Mouse (Mus musculus): Measurements from ENCODE around the gene Mfsd2b. TPM values are rescaled to one million over a fixed set of nuclear protein-coding genes. Genes with fewer than 3 reads are reported as not detected.

Mfsd2b gene
- total RNA-seq, 4 experiments from 2014 or later = 0.66 to 0.89 (median 0.77) TPM

DNA sequence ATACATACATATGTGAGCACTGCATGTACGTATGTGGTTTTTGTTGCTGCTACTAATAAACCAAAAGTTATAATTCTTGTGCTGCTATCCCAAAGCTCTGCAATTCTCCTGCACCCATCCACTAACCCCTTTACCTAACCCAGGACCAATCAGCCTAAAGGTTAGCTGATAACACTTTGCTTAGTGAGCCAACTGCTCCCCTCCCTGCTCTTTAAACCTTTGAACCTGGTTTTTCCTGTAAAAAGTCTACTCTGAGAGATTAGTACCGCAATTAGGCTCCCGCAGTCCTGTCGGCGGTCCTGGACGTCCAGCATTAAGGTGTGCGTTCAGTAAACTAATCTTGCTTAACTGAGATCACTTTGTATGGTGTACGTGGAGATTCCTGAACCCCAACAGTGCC is 1.5 kb upstream of the Mfsd2b start:
- DNase-seq (ENCODE audit: low spot score in 2 of 2) = no peak

DNA sequence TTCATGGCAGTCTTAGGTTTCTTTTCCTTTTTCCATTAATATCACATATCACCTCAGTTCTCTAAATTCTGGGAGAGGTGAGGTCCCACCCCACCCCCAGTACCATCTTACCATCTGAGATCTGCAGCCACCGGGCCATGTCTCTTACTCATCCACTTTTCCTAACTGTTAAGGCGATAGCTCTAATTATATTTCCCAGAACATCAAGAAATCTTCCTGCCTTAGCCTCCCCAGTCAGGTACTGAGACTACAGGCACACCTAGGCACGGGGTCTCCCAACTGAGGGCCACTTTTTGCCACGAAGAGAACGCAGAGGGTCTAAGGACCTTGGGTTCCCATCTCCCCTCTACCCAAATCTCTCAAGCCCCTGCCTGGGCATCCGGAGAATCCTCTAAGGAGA is 628 bp downstream of the Mfsd2b start:
- DNase-seq (ENCODE audit: low spot score in 2 of 2) = no peak

DNA sequence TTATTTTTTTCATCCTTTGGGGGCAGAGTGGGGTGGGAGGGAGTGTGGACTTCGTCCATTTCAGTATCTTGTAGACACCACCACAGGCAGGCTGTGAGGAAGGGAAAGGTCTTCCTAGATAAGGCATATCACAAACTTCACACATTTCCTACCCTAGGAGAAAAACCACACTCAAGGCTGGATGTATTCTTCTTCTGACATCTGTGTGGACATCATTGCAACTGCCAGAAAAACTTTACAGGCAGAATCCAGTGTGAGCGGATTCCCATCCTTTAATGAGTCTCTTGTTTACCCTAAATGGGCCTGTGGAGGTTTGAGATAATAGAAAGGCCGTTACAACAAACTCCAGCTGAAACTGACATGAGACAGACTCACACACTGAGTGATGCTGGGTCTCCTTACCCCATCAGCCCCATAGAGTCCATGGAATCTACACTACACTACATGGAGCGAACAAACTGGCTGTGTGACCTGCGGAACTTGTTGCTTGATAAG is 1.1 kb downstream of the Mfsd2b start:
- DNase-seq (ENCODE audit: low spot score in 2 of 2) = no peak

DNA sequence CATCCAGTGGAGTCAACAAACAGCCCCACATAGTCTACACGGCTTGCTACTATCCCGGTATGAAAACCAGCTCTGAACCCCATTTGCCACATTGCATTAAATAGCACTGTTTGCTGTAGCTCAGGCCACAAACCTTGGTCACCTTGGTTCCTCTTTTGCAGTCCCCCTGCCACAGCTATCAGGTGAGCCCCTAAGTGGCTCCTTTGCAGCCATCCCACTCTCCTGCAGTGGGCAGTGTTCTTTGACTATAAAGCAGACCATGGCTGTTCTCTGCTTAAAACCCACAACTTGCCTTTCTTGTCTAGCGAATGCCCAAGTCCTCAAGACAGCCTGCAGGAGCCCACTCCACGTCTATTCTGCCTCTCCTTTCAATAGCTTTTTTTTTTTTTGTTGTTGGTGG is 1.9 kb downstream of the Mfsd2b start:
- no peak for DNase-seq (ENCODE audit: low spot score in 2 of 2)

DNA sequence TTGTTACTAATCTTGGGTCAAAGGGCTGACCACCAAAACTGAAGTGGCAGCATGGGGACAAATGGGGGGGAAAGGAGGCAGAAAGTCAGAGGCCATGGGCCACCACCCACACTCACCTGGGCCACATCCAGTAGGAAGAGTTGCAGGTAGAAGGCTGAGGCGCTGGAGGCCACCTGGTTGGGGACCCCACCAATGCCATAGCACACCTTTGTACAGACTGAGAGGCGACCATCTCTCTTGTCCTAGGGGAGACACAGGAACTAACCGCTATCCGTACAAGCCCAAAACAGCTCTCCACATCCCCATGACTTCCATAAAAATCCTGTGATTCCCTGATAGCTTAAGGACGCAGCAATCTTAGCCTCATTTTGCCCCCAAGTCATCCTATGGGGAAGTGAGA is 2.9 kb downstream of the Mfsd2b start:
- DNase-seq (ENCODE audit: low spot score in 2 of 2) = no peak

DNA sequence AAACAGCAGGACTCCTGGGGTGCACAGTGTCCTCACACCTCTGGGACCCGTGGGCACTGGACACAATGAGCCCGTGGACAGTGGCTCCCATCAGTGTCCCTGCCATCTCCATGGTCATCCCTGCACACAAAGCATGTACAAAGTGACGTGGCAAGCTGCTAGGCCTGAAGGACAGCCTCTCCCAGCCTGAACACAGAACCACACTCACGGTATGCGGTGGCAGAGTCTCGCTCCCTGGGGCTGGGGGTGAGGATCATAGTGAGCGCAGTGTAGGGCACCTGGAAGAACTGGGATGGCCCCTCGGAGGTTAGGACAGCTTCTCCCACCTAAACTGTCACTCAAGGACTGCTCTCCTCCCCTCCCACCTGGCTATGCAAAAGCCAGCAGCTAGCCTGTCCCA is 5.2 kb downstream of the Mfsd2b start:
- no peak for DNase-seq (ENCODE audit: low spot score in 2 of 2)

DNA sequence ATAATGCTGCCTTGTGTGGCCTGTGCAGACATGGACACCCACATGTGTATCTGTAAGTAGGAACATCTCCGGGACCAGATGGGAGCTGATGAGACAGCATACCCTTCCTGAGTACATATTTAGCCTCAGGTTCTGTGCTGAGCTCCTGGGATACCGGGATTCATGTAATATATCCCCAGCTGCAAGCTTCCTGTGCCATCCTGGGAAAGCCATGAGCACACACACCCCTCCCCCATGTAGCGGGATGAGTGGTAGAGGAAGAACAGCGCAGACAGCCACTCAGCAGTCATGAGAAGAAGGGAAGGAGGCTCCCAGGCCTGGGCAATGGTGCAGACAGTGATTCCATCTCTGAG is 9.8 kb downstream of the Mfsd2b start:
- peak in 1 of 2 experiments; percentile 56 for DNase-seq (ENCODE audit: low spot score in 2 of 2)

DNA sequence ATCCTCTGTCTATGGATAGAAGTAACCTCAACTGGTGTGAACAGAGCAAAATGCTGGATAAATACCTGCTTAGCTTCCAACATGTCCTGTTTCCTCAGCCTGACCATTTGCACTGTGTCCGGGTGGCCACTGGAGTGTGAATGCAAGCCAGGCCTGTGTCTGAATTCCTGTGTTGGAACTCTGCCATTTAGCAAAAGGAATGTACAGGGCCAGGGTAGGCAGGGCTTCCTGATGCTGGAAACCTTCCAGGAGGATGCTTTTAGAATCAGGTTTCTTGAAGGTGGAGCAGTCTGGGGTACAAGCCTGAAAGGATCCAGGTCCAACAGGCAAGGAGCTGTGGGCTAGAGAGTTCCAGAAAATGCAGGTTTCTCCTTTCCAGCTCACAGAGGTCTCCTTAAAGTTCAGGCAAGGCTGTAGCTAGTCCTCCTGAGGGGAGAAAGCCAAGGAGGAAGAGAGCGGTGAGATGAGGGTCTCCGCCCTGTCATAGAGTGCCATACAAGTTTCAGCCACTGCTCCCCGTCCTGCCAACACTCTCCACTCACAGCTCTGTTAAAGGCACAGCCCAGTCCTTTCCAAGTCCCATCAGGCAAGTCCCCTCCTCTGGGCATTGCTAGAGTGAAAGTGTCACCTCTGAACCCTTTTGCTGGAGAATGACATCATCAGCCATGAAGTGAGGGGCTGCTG is 10.4 kb downstream of the Mfsd2b start:
- DNase-seq (ENCODE audit: low spot score in 2 of 2) = no peak

DNA sequence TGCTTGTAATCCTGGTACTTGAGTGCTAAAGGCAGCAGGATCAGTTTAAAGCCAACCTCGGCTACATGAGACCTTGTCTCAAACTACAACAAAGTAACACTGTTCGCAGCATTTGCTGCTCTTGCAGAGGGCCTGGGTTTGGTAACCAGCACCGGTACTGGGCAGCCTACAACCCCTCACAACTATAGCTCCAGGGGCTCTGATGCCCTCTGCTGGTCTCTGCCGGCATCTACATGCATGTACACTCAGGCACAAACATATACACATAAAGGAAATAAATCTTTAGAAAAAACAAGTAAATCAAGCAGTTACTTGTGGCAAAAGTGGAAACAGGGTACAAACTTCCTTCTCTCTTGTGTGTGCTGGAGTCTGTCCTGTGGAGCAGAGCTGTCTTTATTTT is 11.5 kb downstream of the Mfsd2b start:
- DNase-seq (ENCODE audit: low spot score in 2 of 2) = no peak

DNA sequence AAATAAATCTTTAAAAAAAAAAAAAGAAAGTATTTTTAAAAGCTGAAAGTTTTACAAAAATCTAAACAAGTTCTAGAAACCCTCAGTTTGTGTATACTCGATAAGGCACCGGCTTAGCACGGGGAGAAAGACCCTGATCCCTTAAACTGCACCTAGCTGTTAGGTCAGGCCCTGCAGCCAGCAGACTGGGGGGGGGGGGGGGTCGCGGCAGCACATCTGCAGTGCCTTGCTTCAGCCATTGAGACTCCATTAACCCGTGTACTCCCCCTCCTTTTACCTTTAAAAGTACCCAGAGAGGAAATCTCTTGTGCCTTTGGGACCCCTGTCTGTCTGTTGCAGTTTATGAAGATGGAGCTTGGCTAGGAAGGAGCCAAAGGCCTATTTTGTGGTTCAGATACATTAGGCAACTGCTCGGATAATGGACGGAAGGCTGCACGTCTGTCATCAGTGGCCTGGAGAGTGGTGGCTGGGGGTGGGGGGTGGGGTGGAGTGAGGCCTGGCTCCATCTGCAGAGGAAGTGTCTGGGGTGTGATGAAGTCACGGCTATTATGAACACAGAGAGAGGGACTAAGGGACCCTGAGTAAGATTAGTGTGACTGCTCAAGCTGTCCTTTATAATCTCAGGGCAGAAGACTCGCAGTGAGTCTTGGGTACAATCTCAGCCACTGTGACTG is 14.8 kb downstream of the Mfsd2b start:
- DNase-seq (ENCODE audit: low spot score in 2 of 2) = no peak

DNA sequence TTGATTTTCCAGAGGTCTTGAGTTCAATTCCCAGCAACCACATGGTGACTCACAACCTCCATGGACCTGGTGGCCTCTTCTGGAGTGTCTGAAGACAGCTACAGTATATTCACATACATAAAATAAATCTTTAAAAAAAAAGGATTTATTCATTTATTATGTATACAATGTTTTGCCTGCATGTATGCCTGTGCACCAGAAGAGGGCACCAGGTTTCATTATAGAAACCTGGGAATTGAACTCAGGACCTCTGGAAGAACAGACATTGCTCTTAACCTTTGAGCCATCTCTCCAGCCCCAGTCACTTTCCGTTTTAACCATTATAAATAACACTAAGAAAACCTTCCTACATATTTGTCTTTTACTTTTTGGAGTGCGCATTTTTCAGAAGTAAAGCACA is 17.3 kb downstream of the Mfsd2b start:
- DNase-seq (ENCODE audit: low spot score in 2 of 2) = no peak

DNA sequence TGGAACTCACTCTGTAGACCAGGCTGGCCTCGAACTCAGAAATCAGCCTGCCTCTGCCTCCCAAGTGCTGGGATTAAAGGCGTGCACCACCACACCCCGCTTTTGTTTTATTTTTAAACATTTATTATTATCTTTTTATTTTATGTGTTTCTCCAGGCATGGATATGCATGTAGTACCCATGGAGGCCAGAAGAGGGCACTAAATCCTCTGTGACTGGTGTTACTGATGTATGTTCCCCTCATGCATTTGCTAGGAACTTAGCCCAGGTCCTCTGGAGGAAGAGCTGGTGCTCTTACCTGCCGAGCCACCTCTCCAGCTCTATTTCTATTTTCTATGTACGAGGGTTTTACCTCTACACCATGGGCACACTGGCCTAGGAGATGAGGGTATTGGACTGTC is 18.0 kb downstream of the Mfsd2b start:
- DNase-seq (ENCODE audit: low spot score in 2 of 2) = no peak

DNA sequence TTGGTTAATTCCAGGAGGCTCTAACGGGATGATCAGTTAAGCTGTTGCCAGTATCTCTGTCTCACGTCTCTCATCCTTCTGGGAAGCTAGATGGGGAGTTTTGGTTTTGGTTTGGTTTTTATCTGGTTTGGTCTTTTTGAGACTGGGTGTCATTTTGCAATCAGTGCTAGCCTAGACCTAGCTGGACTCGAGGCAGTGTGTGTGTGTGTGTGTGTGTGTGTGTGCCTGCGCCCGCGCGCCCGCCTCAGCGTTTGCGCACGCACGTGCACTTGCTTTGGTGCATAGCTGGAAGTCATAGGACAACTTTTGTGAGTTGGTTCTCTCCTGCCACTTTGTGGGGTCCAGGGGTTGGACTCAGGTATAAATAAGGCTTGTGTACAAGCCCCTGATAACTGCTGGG is 30.4 kb downstream of the Mfsd2b start:
- no peak for DNase-seq (ENCODE audit: low spot score in 2 of 2)

DNA sequence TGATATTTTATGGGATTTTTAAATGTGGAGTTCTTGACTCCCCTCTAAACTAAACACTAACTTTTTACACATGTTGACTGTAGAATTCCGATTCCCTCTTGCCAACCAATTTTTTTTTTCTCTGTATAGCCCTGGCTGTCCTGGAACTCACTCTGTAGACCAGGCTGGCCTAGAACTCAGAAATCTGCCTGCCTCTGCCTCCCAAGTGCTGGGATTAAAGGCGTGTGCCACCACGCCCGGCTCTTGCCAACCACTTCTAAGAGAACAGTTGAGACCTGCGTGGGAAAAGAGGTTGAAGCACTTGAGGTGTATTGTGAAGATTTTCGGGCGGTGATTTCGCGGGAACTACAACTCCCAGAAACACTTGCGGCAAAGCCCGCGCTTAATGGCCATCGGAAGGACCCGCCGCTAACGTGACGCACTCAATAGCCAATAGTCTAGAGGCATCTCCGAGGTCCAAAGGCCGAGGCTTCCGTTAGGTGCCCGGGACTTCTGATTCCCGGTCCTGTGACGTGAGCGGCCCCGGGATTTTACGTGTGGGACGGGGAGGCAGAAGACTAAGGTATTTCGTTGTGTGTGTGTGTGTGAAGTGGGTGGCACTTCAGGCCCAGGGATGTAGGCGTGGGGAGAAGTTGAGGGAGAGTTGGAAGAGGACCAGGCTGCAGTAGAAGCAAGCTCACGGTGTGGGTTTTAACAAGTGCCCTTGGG is 31.1 kb downstream of the Mfsd2b start, which contains the start of gene Wdcp:
Gene Wdcp, plus strand, starts transcription at position 414 of the 708 bp plus-strand sequence.
- DNase-seq (ENCODE audit: low spot score in 2 of 2) = peak; percentile 84 to 94

DNA sequence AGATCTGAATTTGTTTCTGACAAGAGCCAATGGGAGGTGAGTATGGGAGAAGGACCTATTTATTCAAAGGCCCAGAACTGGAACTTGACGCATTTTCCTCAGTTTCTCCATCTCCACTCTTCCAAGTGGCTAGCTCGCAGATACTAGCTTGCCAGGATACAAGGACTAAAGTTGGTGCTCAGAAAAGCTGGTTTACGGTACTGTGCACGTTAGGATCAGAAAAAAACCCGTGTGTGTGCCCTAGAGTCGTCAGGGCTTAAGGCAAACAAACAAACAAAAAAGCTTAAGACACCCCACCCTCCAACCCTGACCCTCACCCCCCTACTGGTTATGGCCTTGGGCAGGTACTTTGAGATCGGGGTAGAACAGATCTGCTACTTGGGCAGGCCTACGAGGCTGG is 31.7 kb downstream of the Mfsd2b start:
- DNase-seq (ENCODE audit: low spot score in 2 of 2) = no peak

DNA sequence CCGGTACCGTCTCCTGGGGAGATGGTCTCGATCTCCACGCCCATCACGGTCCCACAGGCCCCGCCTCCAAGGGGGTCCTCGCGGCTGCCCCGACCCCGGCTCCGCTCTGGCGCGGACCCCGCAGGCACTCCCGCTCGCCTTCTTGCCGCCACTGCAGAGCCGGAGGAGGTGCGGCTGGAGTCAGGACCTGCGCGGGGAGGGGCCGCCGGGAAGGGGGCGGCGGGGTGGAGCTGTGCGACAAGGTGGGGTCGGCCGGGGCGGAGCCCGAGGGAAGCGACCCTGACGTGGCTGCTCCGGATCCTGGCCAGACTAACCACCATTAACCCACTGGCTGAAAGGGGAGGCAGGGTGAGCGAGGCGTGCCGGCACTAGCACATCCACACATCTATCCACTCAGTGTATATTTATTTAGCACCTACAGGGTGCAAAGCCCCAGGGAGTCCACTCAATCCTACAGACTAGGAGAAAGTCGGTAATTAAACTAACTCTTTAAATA is 32.7 kb downstream of the Mfsd2b start, which contains the start of gene Fkbp1b:
Gene Fkbp1b, minus strand, starts transcription at position 200 of the 496 bp plus-strand sequence.
- peak in 1 of 2 experiments; percentile 41 for DNase-seq (ENCODE audit: low spot score in 2 of 2)

DNA sequence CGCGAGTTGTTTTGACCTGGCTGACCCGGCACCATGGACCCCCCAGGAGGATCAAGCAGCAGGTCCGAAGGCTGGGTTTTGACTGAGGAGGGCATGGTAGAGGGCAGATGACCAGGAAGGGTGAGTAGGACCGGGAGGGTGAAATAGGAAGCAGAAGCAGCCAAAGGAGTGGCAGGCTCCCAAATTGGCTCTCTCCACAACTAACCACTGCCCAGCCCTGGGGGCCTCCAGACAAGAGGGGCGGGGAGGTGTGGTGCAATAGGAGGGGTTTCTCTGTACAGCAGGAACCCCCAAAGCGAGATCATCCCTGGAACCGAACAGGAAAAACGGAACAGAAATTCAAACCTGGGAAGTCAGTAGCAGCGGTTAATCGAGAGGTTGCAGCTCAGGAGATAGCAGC is 33.4 kb downstream of the Mfsd2b start:
- DNase-seq (ENCODE audit: low spot score in 2 of 2) = no peak

DNA sequence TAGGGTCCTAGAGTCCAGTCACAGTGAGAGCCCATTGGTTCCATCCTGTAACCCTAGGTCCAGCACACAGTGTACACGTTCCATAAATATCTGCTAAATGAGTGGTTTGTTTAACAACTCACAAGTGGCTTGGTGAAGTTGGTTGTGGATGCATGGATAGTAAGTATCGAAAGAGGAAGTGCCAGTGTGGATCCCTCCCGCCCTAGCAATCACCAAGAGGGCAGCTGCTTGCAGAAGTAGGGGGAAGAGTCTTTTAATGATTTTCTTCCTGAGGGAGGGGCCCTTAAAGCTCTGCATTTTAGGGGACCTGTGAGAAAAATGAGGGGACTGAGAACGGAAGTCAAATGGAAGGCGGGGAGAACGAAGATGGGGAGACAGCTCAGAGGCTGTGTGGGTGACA is 34.1 kb downstream of the Mfsd2b start:
- no peak for DNase-seq (ENCODE audit: low spot score in 2 of 2)

DNA sequence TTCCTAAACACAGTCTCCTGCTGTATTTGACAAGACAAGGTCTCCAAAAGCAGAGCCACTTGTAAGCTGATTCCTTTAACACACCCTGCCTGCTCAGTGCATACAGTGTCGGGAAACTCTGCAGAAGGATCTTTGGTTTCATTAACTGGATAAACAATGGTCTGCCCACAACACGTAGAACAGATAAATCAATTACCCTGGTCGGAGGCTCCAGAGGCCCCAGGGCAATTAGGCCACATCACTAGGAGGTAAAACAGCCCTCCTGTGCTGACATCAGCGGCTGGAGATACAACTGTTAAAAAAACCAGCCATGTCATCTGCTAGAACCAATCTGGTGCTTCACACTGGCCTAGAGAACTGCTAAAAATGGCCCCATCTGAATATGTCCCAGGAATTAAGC is 37.2 kb downstream of the Mfsd2b start:
- no peak for DNase-seq (ENCODE audit: low spot score in 2 of 2)

DNA sequence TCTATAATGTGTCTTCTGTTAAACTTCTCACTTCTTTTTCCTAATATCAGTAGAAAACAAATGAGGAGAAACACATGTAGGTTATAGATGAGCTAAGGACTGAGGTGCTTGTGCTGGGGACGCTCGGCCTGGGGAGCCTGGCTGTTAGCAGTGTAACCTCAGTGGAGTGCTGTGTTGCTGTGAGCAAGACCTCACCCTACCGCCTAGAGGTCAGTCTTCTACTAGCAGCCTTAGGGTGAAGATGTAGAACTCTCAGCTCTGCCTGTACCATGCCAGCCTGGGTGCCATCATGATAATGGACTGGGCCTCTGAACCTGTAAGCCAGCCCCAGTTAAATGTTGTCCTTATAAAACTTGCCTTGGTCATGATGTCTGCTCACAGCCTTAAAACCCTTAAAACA is 46.9 kb downstream of the Mfsd2b start:
- DNase-seq (ENCODE audit: low spot score in 2 of 2) = no peak

DNA sequence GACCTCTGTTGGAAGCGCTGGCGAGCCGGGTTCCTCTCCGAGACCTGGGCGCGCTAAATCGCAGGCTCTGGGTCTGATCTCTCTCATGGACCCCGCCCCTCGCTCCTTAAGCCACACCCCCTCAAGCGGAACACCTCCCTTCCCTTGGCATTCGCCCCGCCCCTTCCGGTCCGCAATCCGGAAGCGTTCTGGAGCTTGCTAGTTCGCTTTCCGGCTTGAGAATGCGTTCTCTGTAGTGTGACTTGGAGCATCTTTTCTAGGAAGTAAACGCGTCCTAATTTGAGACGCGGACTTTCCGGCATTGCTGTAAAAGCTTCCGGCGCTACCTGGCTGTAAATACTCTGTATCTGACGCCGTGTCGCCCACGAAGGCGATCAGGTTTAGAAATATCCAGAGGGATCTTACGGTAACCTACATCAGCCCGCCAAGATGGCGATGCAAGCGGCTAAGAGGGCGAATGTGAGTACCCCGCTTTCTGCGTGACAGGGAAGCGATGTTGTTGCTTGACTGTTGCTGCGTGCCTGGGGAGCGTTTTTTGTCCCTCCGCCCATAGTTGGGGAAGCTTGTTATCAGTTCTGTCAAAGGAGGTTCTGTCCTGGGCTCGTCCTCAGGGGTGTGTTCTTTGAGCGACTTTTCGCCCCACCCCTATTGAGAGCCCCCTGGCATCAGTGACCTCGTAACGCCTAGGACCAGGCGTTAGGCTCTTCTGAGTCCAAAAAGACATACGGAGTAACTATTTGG is 56.6 kb downstream of the Mfsd2b start, which contains the start of gene Sf3b6:
Gene Sf3b6, plus strand, starts transcription at position 184 of the 741 bp plus-strand sequence.
- DNase-seq (ENCODE audit: low spot score in 2 of 2) = peak; percentile 92 to 94

Measured in left cerebral cortex, adult 8-10 months (tissue).